Mouse (Mus musculus): ENCODE measurements around the gene Fmnl3. TPM values are rescaled to one million over a fixed set of nuclear protein-coding genes. Genes with fewer than 3 reads are reported as not detected.

Gene Fmnl3
- total and polyA plus RNA-seq, 3 experiments = 24.2 to 49.3 (median 28.6) TPM

DNA sequence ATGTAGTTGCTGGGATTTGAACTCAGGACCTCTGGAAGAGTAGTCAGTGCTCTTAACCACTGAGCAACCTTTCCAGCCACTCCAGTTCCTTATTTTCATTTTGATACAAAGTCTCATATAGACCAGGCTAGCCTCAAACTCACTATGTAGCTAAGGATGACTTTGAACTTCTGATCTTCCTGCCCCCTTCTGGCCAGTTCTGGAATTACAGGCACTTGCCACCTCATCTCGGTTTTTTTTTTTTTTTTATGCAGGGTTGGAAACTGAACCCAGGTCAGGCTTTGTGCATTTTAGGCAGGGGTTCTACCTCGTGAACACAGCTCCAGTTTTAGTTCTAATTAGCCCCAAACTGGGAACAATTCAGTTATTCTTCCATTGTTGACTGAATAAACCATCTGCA lies 45.5 kb upstream of the Fmnl3 start:
- no peaks in the 10 kb centered on the region for H3K9me3 ChIP-seq (replicated peaks; ENCODE audit: low read length)
- H3K4me1 ChIP-seq (ENCODE audit: control insufficient read depth in 1 of 2, insufficient read depth in 2 of 2) = peaks cover 8 to 17% of the 10 kb centered on the region in 2 experiments
- DNase-seq (ENCODE audit: extremely low read depth) = peak; percentile 83
- no peak for TF ChIP-seq E2F4 (IDR thresholded peaks at IDR 0.05; ENCODE audit: insufficient replicate concordance, low read depth, low read length)
- TF ChIP-seq UBTF (IDR thresholded peaks at IDR 0.05; ENCODE audit: low read depth, low read length) = no peak
- TF ChIP-seq CTCF (conservative IDR thresholded peaks at IDR 0.05 in 1 of 2, IDR thresholded peaks at IDR 0.05 in 1 of 2; ENCODE audit: low read depth in 2 of 2, low read length in 2 of 2) = peak; percentile 77 to 96
- peak; percentile 98 for TF ChIP-seq ZNF384 (IDR thresholded peaks at IDR 0.05; ENCODE audit: low read depth, low read length)
- TF ChIP-seq SMC3 (IDR thresholded peaks at IDR 0.05; ENCODE audit: low read depth, low read length) = peak; percentile 50
- peaks cover 0 to 12% of the 10 kb centered on the region in 2 experiments for H3K36me3 ChIP-seq (replicated peaks in 1 of 2; ENCODE audit: control insufficient read depth in 1 of 2, insufficient read depth in 1 of 2, low read length in 1 of 2)
- dilution Hi-C loops (cut with MboI; ENCODE audit: extremely low pct_ligation_motif_present, extremely low pct_unique_long_range_greater_than_20kb, low sequenced_read_pairs) = no loop called here
- H3K79me2 ChIP-seq (replicated peaks; ENCODE audit: control insufficient read depth, extremely low read depth, insufficient read depth, poor library complexity, severe bottlenecking) = no peaks in the 10 kb centered on the region
- H3K9ac ChIP-seq (ENCODE audit: insufficient read depth, low read depth) = no peak overlapping the region
- no peak overlapping the region for H3K27ac ChIP-seq (ENCODE audit: insufficient read depth, low read depth)
- in situ Hi-C loops (cut with MboI; ENCODE audit: low pct_ligation_motif_present, low pct_unique_long_range_greater_than_20kb, low sequenced_read_pairs) = no loop called here
- no peaks in the 10 kb centered on the region for H3K27me3 ChIP-seq (replicated peaks)
- peak overlapping the region; percentile 99 for H3K4me2 ChIP-seq (ENCODE audit: insufficient read depth, low read depth, poor library complexity, severe bottlenecking)
- H3K4me3 ChIP-seq (replicated peaks in 1 of 3; ENCODE audit: low read depth in 2 of 3, low read length in 2 of 3, poor library complexity in 1 of 3) = no peak overlapping the region

- Histone ChIP-seq H3K4me3 (replicated peaks in 1 of 3; ENCODE audit: low read depth in 2 of 3, low read length in 2 of 3, poor library complexity in 1 of 3) (no peak overlapping the region), H3K9ac (ENCODE audit: insufficient read depth, low read depth) (no peak overlapping the region), H3K79me2 (replicated peaks; ENCODE audit: control insufficient read depth, extremely low read depth, insufficient read depth, poor library complexity, severe bottlenecking) (no peaks in the 10 kb centered on the region), H3K36me3 (replicated peaks in 1 of 2; ENCODE audit: control insufficient read depth in 1 of 2, insufficient read depth in 1 of 2, low read length in 1 of 2) (peaks cover 31 to 52% of the 10 kb centered on the region in 2 experiments), H3K27ac (ENCODE audit: insufficient read depth, low read depth) (no peak overlapping the region), H3K4me2 (ENCODE audit: insufficient read depth, low read depth, poor library complexity, severe bottlenecking) (no peak overlapping the region), H3K27me3 (replicated peaks) (no peaks in the 10 kb centered on the region), H3K4me1 (ENCODE audit: control insufficient read depth in 1 of 2, insufficient read depth in 2 of 2) (peaks cover 0 to 6% of the 10 kb centered on the region in 2 experiments; a peak in 2 of 4 replicates), H3K9me3 (replicated peaks; ENCODE audit: low read length) (no peaks in the 10 kb centered on the region)
- DNase-seq (ENCODE audit: extremely low read depth) = no peak
- no peak for TF ChIP-seq SIN3A (IDR thresholded peaks at IDR 0.05; ENCODE audit: low read length)
- TF ChIP-seq MXI1 (IDR thresholded peaks at IDR 0.05; ENCODE audit: low read depth, low read length) = no peak
- no peak for TF ChIP-seq JUND (conservative IDR thresholded peaks at IDR 0.05; ENCODE audit: low read depth, low read length)
- TF ChIP-seq EP300 (IDR thresholded peaks at IDR 0.05; ENCODE audit: low read length) = no peak
- TF ChIP-seq ZC3H11A (IDR thresholded peaks at IDR 0.05; ENCODE audit: low read depth, low read length) = no peak
- TF ChIP-seq ZMIZ1 (IDR thresholded peaks at IDR 0.05; ENCODE audit: low read depth, low read length) = no peak
- TF ChIP-seq HCFC1 (IDR thresholded peaks at IDR 0.05; ENCODE audit: low read depth, low read length) = no peak
- TF ChIP-seq MEF2A (IDR thresholded peaks at IDR 0.05; ENCODE audit: borderline replicate concordance, low read depth, low read length) = no peak
- no peak for TF ChIP-seq ZNF384 (IDR thresholded peaks at IDR 0.05; ENCODE audit: low read depth, low read length)
- TF ChIP-seq TCF12 (IDR thresholded peaks at IDR 0.05; ENCODE audit: low read depth, low read length) = no peak
- TF ChIP-seq ZKSCAN1 (IDR thresholded peaks at IDR 0.05; ENCODE audit: borderline replicate concordance, low read depth, low read length) = no peak
- no peak for TF ChIP-seq MYC (IDR thresholded peaks at IDR 0.05; ENCODE audit: low read depth, low read length)
- TF ChIP-seq CTCF (conservative IDR thresholded peaks at IDR 0.05 in 1 of 2, IDR thresholded peaks at IDR 0.05 in 1 of 2; ENCODE audit: low read depth in 2 of 2, low read length in 2 of 2) = no peak
- no peak for TF ChIP-seq POLR2A (IDR thresholded peaks at IDR 0.05; ENCODE audit: low read depth, low read length)
- dilution Hi-C loops (cut with MboI; ENCODE audit: extremely low pct_ligation_motif_present, extremely low pct_unique_long_range_greater_than_20kb, low sequenced_read_pairs) (no loop called here), in situ Hi-C loops (cut with MboI; ENCODE audit: low pct_ligation_motif_present, low pct_unique_long_range_greater_than_20kb, low sequenced_read_pairs) (no loop called here)
These were observed 41.5 kb upstream of the Fmnl3 start for GRCm38 (mm10) chr15:99411747-99412146.
